Mouse (Mus musculus) left cerebral cortex, adult 18-20 months (tissue): ENCODE results near the gene Por. TPM values are rescaled to one million over a fixed set of nuclear protein-coding genes. Genes with fewer than 3 reads are reported as not detected.

Source experiments
- DNase-seq, 2 experiments: peaks; one replicate each; pipeline ENCODE4 v3.0.0; 2021 to 2022; ENCODE audit warnings: low spot score in 2 of 2, mixed read lengths in 1 of 2
- total RNA-seq, 2 experiments: library from RNA; stranded (reverse); gene quantifications; 2 replicates each; pipeline ENCODE4 v1.2.3; 2021

Por gene
- total RNA-seq, 2 experiments from 2014 or later = 87.6 to 90.4 TPM

- DNase-seq = no peak
Observed at GRCm38 (mm10) chr5:135656046-135656445, 13.8 kb upstream of the Por start.

DNA sequence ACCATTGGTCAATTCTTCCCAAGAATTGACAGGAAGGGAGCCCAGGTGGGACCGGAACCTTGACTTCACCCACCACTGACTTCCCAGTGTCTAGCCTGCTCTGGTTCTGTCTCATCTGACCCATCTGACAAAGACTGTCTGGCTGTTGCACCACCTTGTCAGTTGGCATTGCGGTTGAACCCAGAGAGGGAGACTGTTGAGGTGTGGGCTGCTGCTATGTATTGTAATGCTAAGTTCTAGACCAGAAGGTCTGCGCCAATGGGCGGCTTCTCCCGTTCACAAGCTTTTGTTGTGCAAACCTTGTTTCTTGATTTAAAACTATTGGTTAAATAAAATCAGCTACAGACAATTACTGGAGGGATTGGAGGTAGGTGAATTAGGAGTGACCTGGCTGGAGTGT lies 12.7 kb upstream of the Por start:
- no peak for DNase-seq

GRCm38 (mm10) chr5:135657703-135658373 lies 12.0 kb upstream of the Por start:
- DNase-seq = no peak

- no peak for DNase-seq
Observed at GRCm38 (mm10) chr5:135659956-135660355, 9.9 kb upstream of the Por start.

DNA sequence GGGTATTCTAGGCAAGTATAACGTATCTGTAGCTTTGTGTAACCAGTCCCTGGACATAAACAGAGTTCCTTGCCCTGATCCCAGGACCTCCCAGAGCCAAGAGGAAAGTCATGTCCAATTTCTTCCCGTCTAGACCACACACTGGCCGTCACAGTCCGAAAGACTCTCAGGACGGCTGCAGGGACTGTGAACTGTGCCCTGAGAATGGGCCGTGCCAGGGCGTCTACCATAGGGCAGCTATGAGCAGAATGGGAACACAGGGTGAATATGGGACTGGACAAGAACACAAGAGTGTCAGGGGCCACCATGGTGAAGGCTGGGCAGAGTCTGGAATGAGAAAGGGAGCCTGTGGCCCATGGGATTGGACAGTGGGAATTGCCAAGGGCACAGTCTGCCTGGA lies 9.3 kb upstream of the Por start:
- DNase-seq = no peak

DNA sequence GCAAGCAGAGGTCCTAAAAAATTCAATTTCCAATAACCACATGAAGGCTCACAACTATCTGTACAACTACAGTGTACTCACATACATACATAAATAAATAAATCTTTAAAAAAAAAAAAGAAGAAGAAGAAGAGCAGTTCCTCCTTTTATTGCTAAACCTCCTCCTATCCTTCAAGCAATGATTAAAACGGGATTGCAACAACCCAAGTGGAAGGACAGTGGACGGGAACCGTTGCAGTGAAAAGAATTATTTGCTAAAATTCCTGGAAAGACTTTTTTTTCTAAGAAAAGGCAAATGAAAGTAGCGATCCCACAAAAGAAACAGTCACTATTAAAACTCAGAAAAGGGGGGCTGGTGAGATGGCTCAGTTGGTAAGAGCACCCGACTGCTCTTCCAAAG lies 2.9 kb upstream of the Por start:
- DNase-seq = no peak

DNA sequence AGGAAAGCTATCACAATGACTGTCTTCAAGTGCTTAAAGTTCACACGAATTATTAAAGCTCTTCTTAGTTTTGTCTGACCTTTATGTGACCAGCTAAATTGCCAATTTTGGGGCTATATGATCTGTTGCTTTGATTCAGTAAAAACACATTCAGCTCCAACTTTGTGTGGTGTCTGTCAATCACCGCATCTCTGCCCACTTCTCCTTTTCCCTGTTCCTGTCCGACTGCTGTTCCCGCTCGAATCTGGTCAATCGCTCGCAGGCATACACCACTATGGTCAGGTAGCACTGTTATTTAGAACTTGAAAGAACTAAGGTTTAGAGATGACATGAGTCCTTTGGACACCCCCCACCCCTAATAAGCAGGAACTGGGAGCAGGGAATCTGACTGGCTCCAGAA lies 1.8 kb upstream of the Por start:
- no peak for DNase-seq

DNA sequence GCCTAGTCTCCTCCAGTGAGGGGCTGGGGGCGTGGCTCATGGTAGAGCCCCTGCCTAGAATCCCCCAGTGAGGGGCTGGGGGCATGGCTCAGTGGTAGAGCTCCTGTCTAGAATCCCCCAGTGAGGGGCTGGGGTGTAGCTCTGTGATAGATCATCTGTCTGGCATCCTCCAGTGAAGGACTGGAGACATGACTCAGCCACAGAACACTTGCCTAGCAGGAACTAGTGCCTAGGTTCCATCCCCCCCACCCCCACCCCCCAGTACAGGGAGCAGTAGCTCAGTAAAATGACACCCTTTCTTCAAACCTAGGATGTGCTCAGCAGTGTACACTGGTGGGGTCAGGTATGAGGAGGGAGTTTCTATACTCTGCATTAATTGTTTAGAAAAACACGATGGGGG lies 1.0 kb downstream of the Por start:
- no peak for DNase-seq

- no peak for DNase-seq
Observed at GRCm38 (mm10) chr5:135672509-135672908, 2.7 kb downstream of the Por start.

- no peak for DNase-seq
Observed at GRCm38 (mm10) chr5:135672980-135673379, 3.1 kb downstream of the Por start.

- no peak for DNase-seq
Observed at GRCm38 (mm10) chr5:135674349-135674775, 4.5 kb downstream of the Por start.

DNA sequence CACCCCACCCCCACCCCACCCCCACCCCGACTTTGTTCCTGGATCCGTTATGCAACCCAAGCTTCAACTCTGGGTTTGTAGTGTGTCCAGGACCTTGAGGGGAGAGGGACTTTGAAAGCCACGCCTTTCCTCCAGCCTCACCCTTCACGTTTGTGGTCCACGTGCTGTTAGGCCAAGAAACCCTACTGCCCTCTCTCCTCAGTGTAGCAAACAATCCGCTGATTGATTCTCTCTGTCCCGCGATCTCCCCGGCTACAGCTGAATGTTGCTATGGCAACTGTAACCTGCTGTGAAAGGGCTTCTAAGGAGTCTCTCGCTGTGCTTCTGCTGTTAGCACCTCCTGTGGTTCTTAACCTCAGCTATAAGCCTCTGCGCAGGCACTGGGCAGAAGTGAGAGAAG lies 5.0 kb downstream of the Por start:
- DNase-seq = peak; percentile 46 to 64

DNA sequence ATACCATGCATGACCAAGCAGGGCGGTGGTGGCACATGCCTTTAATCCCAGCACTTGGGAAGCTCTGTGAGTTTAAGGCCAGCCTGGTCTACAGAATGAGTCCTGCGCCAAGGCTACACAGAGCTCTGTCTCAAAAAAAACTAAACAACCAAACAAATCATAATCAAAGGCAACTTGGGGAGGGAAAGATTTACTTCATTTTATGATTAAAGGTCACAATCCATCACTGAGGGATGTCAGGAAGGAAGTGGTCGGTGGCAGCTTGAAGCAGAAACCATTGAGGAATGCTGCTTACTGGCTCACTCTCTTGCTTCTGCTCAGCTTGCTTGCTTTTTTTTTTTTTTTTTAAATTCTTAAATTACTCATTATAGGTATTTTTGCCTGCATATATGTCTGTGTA lies 6.9 kb downstream of the Por start:
- DNase-seq = no peak

- DNase-seq = no peak
Observed at GRCm38 (mm10) chr5:135677251-135677650, 7.4 kb downstream of the Por start.

GRCm38 (mm10) chr5:135678481-135678880 lies 8.6 kb downstream of the Por start:
- no peak for DNase-seq

- no peak for DNase-seq
Observed at GRCm38 (mm10) chr5:135680967-135681545, 11.2 kb downstream of the Por start.

DNA sequence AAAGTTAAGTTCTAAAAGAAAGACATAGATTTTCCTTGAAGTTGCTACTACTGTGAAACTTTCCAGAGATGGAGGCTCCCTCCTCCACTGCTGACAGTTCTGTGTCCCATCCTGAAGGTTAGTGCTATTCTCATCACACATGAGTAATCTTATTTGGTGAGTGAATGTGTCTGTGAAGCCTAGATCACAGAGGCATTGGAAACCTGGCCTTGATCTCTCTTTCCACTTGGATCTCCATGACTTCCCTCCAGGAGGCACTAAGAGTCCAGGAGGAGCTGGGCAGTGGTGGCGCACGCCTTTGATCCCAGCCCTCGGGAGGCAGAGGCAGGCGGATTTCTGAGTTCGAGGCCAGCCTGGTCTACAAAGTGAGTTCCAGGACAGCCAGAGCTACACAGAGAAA lies 12.2 kb downstream of the Por start:
- no peak for DNase-seq

- DNase-seq = no peak
Observed at GRCm38 (mm10) chr5:135682942-135683570, 13.2 kb downstream of the Por start.

GRCm38 (mm10) chr5:135690401-135690800 lies 20.6 kb downstream of the Por start:
- no peak for DNase-seq

GRCm38 (mm10) chr5:135691266-135691665 lies 21.4 kb downstream of the Por start:
- no peak for DNase-seq

DNA sequence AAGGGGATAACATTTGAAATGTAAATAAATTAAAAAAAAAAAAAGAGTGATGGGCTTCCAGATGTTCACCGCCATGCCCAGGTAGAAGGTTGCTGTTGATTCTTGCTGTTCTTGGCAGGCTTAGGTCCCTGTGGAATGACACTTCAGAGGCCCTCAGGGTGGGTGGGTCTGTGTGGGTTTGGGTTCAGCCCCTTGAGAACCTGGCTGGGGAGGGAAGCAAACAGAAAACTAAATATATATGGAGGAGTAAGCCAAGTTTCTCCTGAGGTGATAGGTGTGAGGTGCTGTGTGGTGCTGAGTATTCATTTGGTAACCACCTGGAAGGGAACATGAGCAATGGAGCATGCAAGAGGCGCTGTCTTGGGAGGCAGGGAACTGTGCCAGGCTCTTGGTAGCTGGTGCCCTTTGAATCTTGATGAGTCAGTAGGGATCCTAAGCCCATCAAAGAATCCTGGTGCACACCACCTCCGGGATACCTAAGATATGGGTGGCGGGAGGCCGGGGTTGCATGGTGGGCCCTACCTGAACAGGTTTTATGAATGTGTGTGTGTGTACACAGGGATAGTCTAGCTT lies 23.5 kb downstream of the Por start:
- DNase-seq = no peak

DNA sequence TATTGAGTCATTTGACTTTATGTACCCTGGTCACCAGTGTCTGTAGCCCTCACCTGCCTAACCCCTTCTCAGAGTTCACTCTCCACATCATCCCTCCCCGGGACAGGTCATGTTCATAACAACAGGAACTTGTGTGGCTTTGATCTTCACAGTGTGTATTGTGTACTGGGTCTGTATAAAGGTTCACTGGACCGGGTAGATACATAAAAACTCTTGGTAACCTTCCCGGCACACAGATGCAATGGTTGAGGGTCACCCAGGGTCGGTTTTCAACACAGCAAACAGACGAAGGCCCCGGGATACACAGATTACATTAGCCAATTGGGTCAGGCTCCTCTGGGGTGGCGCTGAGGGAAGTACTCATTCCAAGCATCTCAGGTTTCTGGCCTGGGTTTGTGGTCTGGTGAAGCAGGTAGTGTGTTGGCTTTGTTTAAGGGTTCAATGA lies 25.5 kb downstream of the Por start:
- no peak for DNase-seq
